Mouse (Mus musculus): ENCODE results near the gene H3f3b. TPM values are rescaled to one million over a fixed set of nuclear protein-coding genes. Genes with fewer than 3 reads are reported as not detected.

The H3f3b gene
- polyA plus RNA-seq, 1 experiment from 2014 or later: 1,985 TPM

Other genes starting within 250 kb of the H3f3b start
- gene Caskin2, start 214.3 kb downstream of the H3f3b start, polyA plus RNA-seq (2016; fragmentation: Nextera tagmentation; extraction: Ambion mirVana): 18.1 and 18.9 TPM in 2 replicates
- 42.5 and 48.8 TPM in 2 replicates for gene Tsen54, start 213.2 kb downstream of the H3f3b start, polyA plus RNA-seq (2016; fragmentation: Nextera tagmentation; extraction: Ambion mirVana)
- gene Llgl2, start 203.9 kb downstream of the H3f3b start, polyA plus RNA-seq (2016; fragmentation: Nextera tagmentation; extraction: Ambion mirVana): 11.2 and 12.3 TPM in 2 replicates
- 0.05 and 0.18 TPM in 2 replicates for gene Myo15b, start 169.6 kb downstream of the H3f3b start, polyA plus RNA-seq (2016; fragmentation: Nextera tagmentation; extraction: Ambion mirVana)
- gene Smim5, start 128.0 kb downstream of the H3f3b start, polyA plus RNA-seq (2016; fragmentation: Nextera tagmentation; extraction: Ambion mirVana): 1.7 and 2.0 TPM in 2 replicates
- gene Smim6, start 115.9 kb downstream of the H3f3b start, polyA plus RNA-seq (2016; fragmentation: Nextera tagmentation; extraction: Ambion mirVana): 1.0 and 1.1 TPM in 2 replicates
- 47.9 and 52.2 TPM in 2 replicates for gene Sap30bp, start 94.7 kb downstream of the H3f3b start, polyA plus RNA-seq (2016; fragmentation: Nextera tagmentation; extraction: Ambion mirVana)
- gene Recql5, start 94.5 kb downstream of the H3f3b start, polyA plus RNA-seq (2016; fragmentation: Nextera tagmentation; extraction: Ambion mirVana): 30.4 and 34.6 TPM in 2 replicates
- 0.90 and 1.6 TPM in 2 replicates for gene Itgb4, start 53.3 kb downstream of the H3f3b start, polyA plus RNA-seq (2016; fragmentation: Nextera tagmentation; extraction: Ambion mirVana)
- 243 and 283 TPM in 2 replicates for gene Galk1, start 15.2 kb downstream of the H3f3b start, polyA plus RNA-seq (2016; fragmentation: Nextera tagmentation; extraction: Ambion mirVana)
- gene Unk, start 2.4 kb upstream of the H3f3b start, polyA plus RNA-seq (2016; fragmentation: Nextera tagmentation; extraction: Ambion mirVana): 46.1 and 53.2 TPM in 2 replicates
- gene Unc13d, start 50.0 kb upstream of the H3f3b start, polyA plus RNA-seq (2016; fragmentation: Nextera tagmentation; extraction: Ambion mirVana): 2.4 and 3.7 TPM in 2 replicates
- gene Wbp2, start 59.0 kb upstream of the H3f3b start, polyA plus RNA-seq (2016; fragmentation: Nextera tagmentation; extraction: Ambion mirVana): 54.8 and 56.9 TPM in 2 replicates
- gene Trim47, start 99.2 kb upstream of the H3f3b start, polyA plus RNA-seq (2016; fragmentation: Nextera tagmentation; extraction: Ambion mirVana): 3.2 and 4.9 TPM in 2 replicates
- 1.9 and 2.1 TPM in 2 replicates for gene Trim65, start 103.2 kb upstream of the H3f3b start, polyA plus RNA-seq (2016; fragmentation: Nextera tagmentation; extraction: Ambion mirVana)
- 116 and 118 TPM in 2 replicates for gene Mrpl38, start 110.9 kb upstream of the H3f3b start, polyA plus RNA-seq (2016; fragmentation: Nextera tagmentation; extraction: Ambion mirVana)
- 51.7 and 56.8 TPM in 2 replicates for gene Fbf1, start 140.2 kb upstream of the H3f3b start, polyA plus RNA-seq (2016; fragmentation: Nextera tagmentation; extraction: Ambion mirVana)
- gene Ten1, start 170.9 kb upstream of the H3f3b start, polyA plus RNA-seq (2016; fragmentation: Nextera tagmentation; extraction: Ambion mirVana): 61.5 and 65.4 TPM in 2 replicates
- gene Acox1, start 171.1 kb upstream of the H3f3b start, polyA plus RNA-seq (2016; fragmentation: Nextera tagmentation; extraction: Ambion mirVana): 13.0 and 16.7 TPM in 2 replicates
- gene Evpl, start 210.1 kb upstream of the H3f3b start, polyA plus RNA-seq (2016; fragmentation: Nextera tagmentation; extraction: Ambion mirVana): 1.4 and 1.7 TPM in 2 replicates
- 121 and 123 TPM in 2 replicates for gene Srp68, start 246.3 kb upstream of the H3f3b start, polyA plus RNA-seq (2016; fragmentation: Nextera tagmentation; extraction: Ambion mirVana)